Mouse (Mus musculus): Measurements from ENCODE around the gene Usp46. TPM values are rescaled to one million over a fixed set of nuclear protein-coding genes. Genes with fewer than 3 reads are reported as not detected.

Gene Usp46
- total RNA-seq, 1 experiment, result 13.8 TPM

- Histone ChIP-seq H3K9me3 (ENCODE audit: control insufficient read depth, insufficient read depth, low read depth, low read length) (no peaks in the 10 kb centered on the region), H3K27ac (ENCODE audit: insufficient read depth, low read depth, low read length, poor library complexity, severe bottlenecking) (no peak overlapping the region), H3K36me3 (ENCODE audit: control insufficient read depth, insufficient read depth, low read length, poor library complexity, severe bottlenecking) (no peaks in the 10 kb centered on the region), H3K4me3 (ENCODE audit: insufficient read depth in 1 of 2, low read depth in 1 of 2, low read length in 2 of 2, poor library complexity in 1 of 2, severe bottlenecking in 1 of 2) (no peak overlapping the region), H3K9ac (ENCODE audit: insufficient read depth, low read depth, low read length, poor library complexity, severe bottlenecking) (no peak overlapping the region), H3K4me1 (ENCODE audit: control insufficient read depth in 2 of 2, insufficient read depth in 2 of 2, low read length in 2 of 2, poor library complexity in 1 of 2) (no peaks in the 10 kb centered on the region)
- in situ Hi-C loops (cut with MboI; ENCODE audit: low sequenced_read_pairs in 2 of 2, unreplicated experiment in 2 of 2), result no loop called here
- DNase-seq (ENCODE audit: low read depth, low spot score), result no peak
- TF ChIP-seq ZC3H11A (IDR thresholded peaks at IDR 0.05; ENCODE audit: borderline replicate concordance, low read depth, low read length) (no peak), ZNF384 (IDR thresholded peaks at IDR 0.05; ENCODE audit: low read depth, low read length) (no peak), MAFK (IDR thresholded peaks at IDR 0.05; ENCODE audit: insufficient read depth, low read depth, low read length) (no peak), HCFC1 (IDR thresholded peaks at IDR 0.05; ENCODE audit: borderline replicate concordance, insufficient read depth, low read length) (no peak), CHD2 (IDR thresholded peaks at IDR 0.05; ENCODE audit: low read depth, low read length) (no peak)
These were observed 113.2 kb downstream of the Usp46 start for GRCm38 (mm10) chr5:73955005-73955404.

- no peak overlapping the region for H3K27ac ChIP-seq (ENCODE audit: insufficient read depth, low read depth, low read length, poor library complexity, severe bottlenecking)
- no peak for DNase-seq (ENCODE audit: low read depth, low spot score)
- TF ChIP-seq CHD2 (IDR thresholded peaks at IDR 0.05; ENCODE audit: low read depth, low read length), result no peak
- TF ChIP-seq ZC3H11A (IDR thresholded peaks at IDR 0.05; ENCODE audit: borderline replicate concordance, low read depth, low read length), result no peak
- TF ChIP-seq HCFC1 (IDR thresholded peaks at IDR 0.05; ENCODE audit: borderline replicate concordance, insufficient read depth, low read length), result no peak
- TF ChIP-seq MAFK (IDR thresholded peaks at IDR 0.05; ENCODE audit: insufficient read depth, low read depth, low read length), result no peak
- TF ChIP-seq ZNF384 (IDR thresholded peaks at IDR 0.05; ENCODE audit: low read depth, low read length), result no peak
- in situ Hi-C loops (cut with MboI; ENCODE audit: low sequenced_read_pairs in 2 of 2, unreplicated experiment in 2 of 2), result no loop called here
- H3K9ac ChIP-seq (ENCODE audit: insufficient read depth, low read depth, low read length, poor library complexity, severe bottlenecking), result no peak overlapping the region
- H3K4me1 ChIP-seq (ENCODE audit: control insufficient read depth in 2 of 2, insufficient read depth in 2 of 2, low read length in 2 of 2, poor library complexity in 1 of 2), result no peaks in the 10 kb centered on the region
- no peak overlapping the region for H3K4me3 ChIP-seq (ENCODE audit: insufficient read depth in 1 of 2, low read depth in 1 of 2, low read length in 2 of 2, poor library complexity in 1 of 2, severe bottlenecking in 1 of 2)
- peaks cover 2% of the 10 kb centered on the region; the same call in 1 of the 2 replicates for H3K36me3 ChIP-seq (ENCODE audit: control insufficient read depth, insufficient read depth, low read length, poor library complexity, severe bottlenecking)
- H3K9me3 ChIP-seq (ENCODE audit: control insufficient read depth, insufficient read depth, low read depth, low read length), result no peaks in the 10 kb centered on the region
These were observed 115.1 kb downstream of the Usp46 start for GRCm38 (mm10) chr5:73953066-73953614.

DNA sequence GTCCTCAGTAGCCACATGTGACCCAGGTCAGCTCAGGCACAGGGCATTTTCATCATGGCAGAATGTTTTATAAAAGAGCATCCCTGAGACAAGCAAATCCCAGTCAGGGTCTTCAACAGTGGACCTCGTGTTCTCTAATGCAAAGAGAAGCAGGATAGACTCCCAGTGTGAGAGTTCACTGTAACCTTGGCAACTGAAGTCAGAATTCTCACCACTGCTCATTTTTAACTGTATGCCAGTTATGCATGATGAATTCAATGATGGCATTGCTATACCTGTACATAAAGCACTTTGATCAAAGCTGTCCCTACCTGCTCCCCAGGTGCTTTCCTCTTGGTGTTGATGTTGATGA, 116.6 kb downstream of the Usp46 start:
- DNase-seq (ENCODE audit: low read depth, low spot score), result no peak
- Histone ChIP-seq H3K9me3 (ENCODE audit: control insufficient read depth, insufficient read depth, low read depth, low read length) (no peaks in the 10 kb centered on the region), H3K27ac (ENCODE audit: insufficient read depth, low read depth, low read length, poor library complexity, severe bottlenecking) (no peak overlapping the region), H3K36me3 (ENCODE audit: control insufficient read depth, insufficient read depth, low read length, poor library complexity, severe bottlenecking) (peaks cover 5% of the 10 kb centered on the region; the same call in 1 of the 2 replicates), H3K9ac (ENCODE audit: insufficient read depth, low read depth, low read length, poor library complexity, severe bottlenecking) (no peak overlapping the region), H3K4me3 (ENCODE audit: insufficient read depth in 1 of 2, low read depth in 1 of 2, low read length in 2 of 2, poor library complexity in 1 of 2, severe bottlenecking in 1 of 2) (no peak overlapping the region), H3K4me1 (ENCODE audit: control insufficient read depth in 2 of 2, insufficient read depth in 2 of 2, low read length in 2 of 2, poor library complexity in 1 of 2) (no peaks in the 10 kb centered on the region)
- TF ChIP-seq CHD2 (IDR thresholded peaks at IDR 0.05; ENCODE audit: low read depth, low read length) (no peak), HCFC1 (IDR thresholded peaks at IDR 0.05; ENCODE audit: borderline replicate concordance, insufficient read depth, low read length) (no peak), ZNF384 (IDR thresholded peaks at IDR 0.05; ENCODE audit: low read depth, low read length) (no peak), ZC3H11A (IDR thresholded peaks at IDR 0.05; ENCODE audit: borderline replicate concordance, low read depth, low read length) (no peak), MAFK (IDR thresholded peaks at IDR 0.05; ENCODE audit: insufficient read depth, low read depth, low read length) (no peak)
- in situ Hi-C loops (cut with MboI; ENCODE audit: low sequenced_read_pairs in 2 of 2, unreplicated experiment in 2 of 2), result no loop called here

DNA sequence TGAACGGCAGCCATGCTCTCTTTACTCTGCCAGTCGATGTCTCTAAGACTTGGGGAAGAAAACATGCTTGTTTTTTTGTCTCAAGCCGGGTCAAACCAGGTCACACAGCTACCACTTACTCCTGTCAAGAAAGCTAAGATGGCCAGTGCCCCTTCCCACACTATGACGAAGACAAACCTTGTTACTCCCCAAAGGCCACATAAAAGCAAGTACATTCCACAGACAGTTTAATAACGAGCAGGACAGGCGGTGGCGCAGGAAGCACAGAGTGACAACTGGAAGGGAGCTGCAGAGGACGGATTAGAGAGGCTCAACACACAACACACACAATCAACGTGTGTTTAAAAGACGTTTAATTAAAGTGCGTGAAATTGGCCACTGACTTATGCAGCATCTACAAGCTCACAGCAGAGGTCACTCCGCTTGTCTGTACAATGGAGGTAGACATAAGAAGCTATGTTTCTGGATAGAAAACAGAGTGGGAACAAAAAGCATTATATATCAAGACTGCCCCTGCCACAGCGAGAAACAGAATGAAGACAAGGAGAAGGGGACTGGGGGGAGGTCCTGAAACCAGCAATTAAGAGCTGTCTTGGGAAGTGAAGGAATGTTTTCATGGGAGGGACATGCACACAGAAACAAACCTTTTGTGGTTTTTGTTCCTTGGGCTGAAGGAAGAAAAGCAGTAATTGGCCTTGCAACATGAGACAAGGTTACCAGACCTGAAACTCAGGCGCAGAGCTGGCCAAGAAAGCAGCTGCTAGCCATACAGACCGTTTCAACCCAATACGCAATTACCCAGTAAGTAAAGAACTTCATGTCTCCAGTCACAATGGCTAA, 117.2 kb downstream of the Usp46 start:
- peaks cover 5% of the 10 kb centered on the region; the same call in 1 of the 2 replicates for H3K36me3 ChIP-seq (ENCODE audit: control insufficient read depth, insufficient read depth, low read length, poor library complexity, severe bottlenecking)
- no peak for TF ChIP-seq CHD2 (IDR thresholded peaks at IDR 0.05; ENCODE audit: low read depth, low read length)
- no peak for TF ChIP-seq HCFC1 (IDR thresholded peaks at IDR 0.05; ENCODE audit: borderline replicate concordance, insufficient read depth, low read length)
- no peak for TF ChIP-seq ZNF384 (IDR thresholded peaks at IDR 0.05; ENCODE audit: low read depth, low read length)
- TF ChIP-seq MAFK (IDR thresholded peaks at IDR 0.05; ENCODE audit: insufficient read depth, low read depth, low read length), result no peak
- TF ChIP-seq ZC3H11A (IDR thresholded peaks at IDR 0.05; ENCODE audit: borderline replicate concordance, low read depth, low read length), result no peak
- no peak overlapping the region for H3K9ac ChIP-seq (ENCODE audit: insufficient read depth, low read depth, low read length, poor library complexity, severe bottlenecking)
- no peaks in the 10 kb centered on the region for H3K9me3 ChIP-seq (ENCODE audit: control insufficient read depth, insufficient read depth, low read depth, low read length)
- in situ Hi-C loops (cut with MboI; ENCODE audit: low sequenced_read_pairs in 2 of 2, unreplicated experiment in 2 of 2), result no loop called here
- H3K27ac ChIP-seq (ENCODE audit: insufficient read depth, low read depth, low read length, poor library complexity, severe bottlenecking), result no peak overlapping the region
- H3K4me3 ChIP-seq (ENCODE audit: insufficient read depth in 1 of 2, low read depth in 1 of 2, low read length in 2 of 2, poor library complexity in 1 of 2, severe bottlenecking in 1 of 2), result no peak overlapping the region
- no peak for DNase-seq (ENCODE audit: low read depth, low spot score)
- H3K4me1 ChIP-seq (ENCODE audit: control insufficient read depth in 2 of 2, insufficient read depth in 2 of 2, low read length in 2 of 2, poor library complexity in 1 of 2), result no peaks in the 10 kb centered on the region

Other genes starting within 250 kb of the Usp46 start
- 5.4 and 6.8 TPM in 2 replicates for gene Rasl11b, start 126.9 kb upstream of the Usp46 start, total RNA-seq (2012; rRNA removed)